Mouse (Mus musculus): ENCODE measurements at regions not wholly inside any gene's neighbourhood (a gene's known extent, or its start where the extent isn't known, plus 50 kb on each side); places are given as distances from the start of the nearest gene placed in this dataset.

GRCm38 (mm10) chr3:21553859-21554258 is 522.6 kb upstream of the Tbl1xr1 start:
- Histone ChIP-seq H3K36me3 (ENCODE audit: control insufficient read depth, insufficient read depth, low read length) (no peaks in the 10 kb centered on the region), H3K27ac (ENCODE audit: low read length) (peak overlapping the region; percentile 89), H3K4me2 (ENCODE audit: low read length) (0 out of 2 replicates have a peak overlapping the region, but pooled peaks have one; percentile 12), H3K9me3 (replicated peaks; ENCODE audit: control insufficient read depth, low read length, poor library complexity, severe bottlenecking) (no peaks in the 10 kb centered on the region), H3K27me3 (ENCODE audit: control insufficient read depth, insufficient read depth, low read depth, low read length) (no peaks in the 10 kb centered on the region), H3K4me1 (ENCODE audit: control insufficient read depth, insufficient read depth, low read length) (peaks cover 25% of the 10 kb centered on the region), H3K4me3 (ENCODE audit: low read depth, low read length) (no peak overlapping the region), H3K9ac (ENCODE audit: low read depth, low read length) (no peak overlapping the region)
- 25% methylated on average over 1 of the region's 1 CpGs for WGBS
- ATAC-seq, result no peak

GRCm38 (mm10) chr3:21557963-21558441 is 518.5 kb upstream of the Tbl1xr1 start:
- 62% methylated on average over 12 of the region's 12 CpGs for WGBS

GRCm38 (mm10) chr3:21562771-21563312 is 513.6 kb upstream of the Tbl1xr1 start:
- Histone ChIP-seq H3K4me3 (ENCODE audit: low read depth, low read length) (no peak overlapping the region), H3K9me3 (replicated peaks; ENCODE audit: control insufficient read depth, low read length, poor library complexity, severe bottlenecking) (no peaks in the 10 kb centered on the region), H3K9ac (ENCODE audit: low read depth, low read length) (no peak overlapping the region), H3K36me3 (ENCODE audit: control insufficient read depth, insufficient read depth, low read length) (no peaks in the 10 kb centered on the region), H3K27ac (ENCODE audit: low read length) (no peak overlapping the region), H3K4me1 (ENCODE audit: control insufficient read depth, insufficient read depth, low read length) (peaks cover 17% of the 10 kb centered on the region), H3K4me2 (ENCODE audit: low read length) (no peak overlapping the region), H3K27me3 (ENCODE audit: control insufficient read depth, insufficient read depth, low read depth, low read length) (no peaks in the 10 kb centered on the region)
- 93% methylated on average over 2 of the region's 2 CpGs for WGBS
- ATAC-seq, result no peak

More at GRCm38 (mm10) chr3:21557963-21558441, 518.5 kb upstream of the Tbl1xr1 start:
- H3K36me3 ChIP-seq (ENCODE audit: control insufficient read depth, insufficient read depth, low read length), result no peaks in the 10 kb centered on the region
- no peak overlapping the region for H3K27ac ChIP-seq (ENCODE audit: low read length)
- H3K9me3 ChIP-seq (replicated peaks; ENCODE audit: control insufficient read depth, low read length, poor library complexity, severe bottlenecking), result no peaks in the 10 kb centered on the region
- H3K4me2 ChIP-seq (ENCODE audit: low read length), result no peak overlapping the region
- no peaks in the 10 kb centered on the region for H3K27me3 ChIP-seq (ENCODE audit: control insufficient read depth, insufficient read depth, low read depth, low read length)
- no peak overlapping the region for H3K4me3 ChIP-seq (ENCODE audit: low read depth, low read length)
- peak; percentile 56; the same call in 1 of the 2 replicates for ATAC-seq
- H3K4me1 ChIP-seq (ENCODE audit: control insufficient read depth, insufficient read depth, low read length), result peaks cover 18% of the 10 kb centered on the region
- no peak overlapping the region for H3K9ac ChIP-seq (ENCODE audit: low read depth, low read length)

GRCm38 (mm10) chr3:21563454-21563853 is 513.0 kb upstream of the Tbl1xr1 start:
- Histone ChIP-seq H3K27ac (ENCODE audit: low read length) (no peak overlapping the region), H3K9ac (ENCODE audit: low read depth, low read length) (no peak overlapping the region), H3K27me3 (ENCODE audit: control insufficient read depth, insufficient read depth, low read depth, low read length) (no peaks in the 10 kb centered on the region), H3K4me2 (ENCODE audit: low read length) (no peak overlapping the region), H3K4me1 (ENCODE audit: control insufficient read depth, insufficient read depth, low read length) (peaks cover 14% of the 10 kb centered on the region), H3K36me3 (ENCODE audit: control insufficient read depth, insufficient read depth, low read length) (no peaks in the 10 kb centered on the region), H3K9me3 (replicated peaks; ENCODE audit: control insufficient read depth, low read length, poor library complexity, severe bottlenecking) (no peaks in the 10 kb centered on the region), H3K4me3 (ENCODE audit: low read depth, low read length) (no peak overlapping the region)
- 58% methylated on average over 3 of the region's 3 CpGs for WGBS
- ATAC-seq, result no peak

- Histone ChIP-seq H3K36me3 (ENCODE audit: control insufficient read depth, insufficient read depth, low read length) (no peaks in the 10 kb centered on the region), H3K9ac (ENCODE audit: low read depth, low read length) (no peak overlapping the region), H3K9me3 (replicated peaks; ENCODE audit: control insufficient read depth, low read length, poor library complexity, severe bottlenecking) (no peaks in the 10 kb centered on the region), H3K4me2 (ENCODE audit: low read length) (0 out of 2 replicates have a peak overlapping the region, but pooled peaks have one; percentile 8), H3K4me1 (ENCODE audit: control insufficient read depth, insufficient read depth, low read length) (peaks cover 14% of the 10 kb centered on the region), H3K27ac (ENCODE audit: low read length) (peak overlapping the region; percentile 74), H3K27me3 (ENCODE audit: control insufficient read depth, insufficient read depth, low read depth, low read length) (no peaks in the 10 kb centered on the region), H3K4me3 (ENCODE audit: low read depth, low read length) (no peak overlapping the region)
- ATAC-seq, result peak; percentile 94
- WGBS, result 6% methylated on average over 3 of the region's 3 CpGs
Measured at GRCm38 (mm10) chr3:21564211-21564781, 512.2 kb upstream of the Tbl1xr1 start.

- Histone ChIP-seq H3K9ac (ENCODE audit: low read depth, low read length) (no peak overlapping the region), H3K4me2 (ENCODE audit: low read length) (0 out of 2 replicates have a peak overlapping the region, but pooled peaks have one; percentile 8), H3K27ac (ENCODE audit: low read length) (peak overlapping the region; percentile 74), H3K9me3 (replicated peaks; ENCODE audit: control insufficient read depth, low read length, poor library complexity, severe bottlenecking) (no peaks in the 10 kb centered on the region), H3K27me3 (ENCODE audit: control insufficient read depth, insufficient read depth, low read depth, low read length) (no peaks in the 10 kb centered on the region), H3K36me3 (ENCODE audit: control insufficient read depth, insufficient read depth, low read length) (no peaks in the 10 kb centered on the region), H3K4me1 (ENCODE audit: control insufficient read depth, insufficient read depth, low read length) (peaks cover 14% of the 10 kb centered on the region), H3K4me3 (ENCODE audit: low read depth, low read length) (no peak overlapping the region)
- 39% methylated on average over 4 of the region's 4 CpGs for WGBS
- ATAC-seq, result peak; percentile 56; the same call in 1 of the 2 replicates
Measured at GRCm38 (mm10) chr3:21564847-21565485, 511.5 kb upstream of the Tbl1xr1 start.

GRCm38 (mm10) chr3:21569721-21570120 is 506.7 kb upstream of the Tbl1xr1 start:
- H3K4me3 ChIP-seq (ENCODE audit: low read depth, low read length), result no peak overlapping the region
- H3K9ac ChIP-seq (ENCODE audit: low read depth, low read length), result no peak overlapping the region
- H3K27ac ChIP-seq (ENCODE audit: low read length), result no peak overlapping the region
- H3K36me3 ChIP-seq (ENCODE audit: control insufficient read depth, insufficient read depth, low read length), result no peaks in the 10 kb centered on the region
- no peak for ATAC-seq
- H3K9me3 ChIP-seq (replicated peaks; ENCODE audit: control insufficient read depth, low read length, poor library complexity, severe bottlenecking), result no peaks in the 10 kb centered on the region
- WGBS, result 81% methylated on average over 1 of the region's 1 CpGs
- H3K27me3 ChIP-seq (ENCODE audit: control insufficient read depth, insufficient read depth, low read depth, low read length), result no peaks in the 10 kb centered on the region
- H3K4me1 ChIP-seq (ENCODE audit: control insufficient read depth, insufficient read depth, low read length), result peaks cover 2% of the 10 kb centered on the region; the same call in 1 of the 2 replicates
- H3K4me2 ChIP-seq (ENCODE audit: low read length), result no peak overlapping the region

GRCm38 (mm10) chr3:21578635-21579034 is 497.8 kb upstream of the Tbl1xr1 start:
- no peak overlapping the region for H3K4me3 ChIP-seq (ENCODE audit: low read depth, low read length)
- H3K27me3 ChIP-seq (ENCODE audit: control insufficient read depth, insufficient read depth, low read depth, low read length), result no peaks in the 10 kb centered on the region
- no peak overlapping the region for H3K4me2 ChIP-seq (ENCODE audit: low read length)
- H3K36me3 ChIP-seq (ENCODE audit: control insufficient read depth, insufficient read depth, low read length), result no peaks in the 10 kb centered on the region
- WGBS, result 63% methylated on average over 3 of the region's 3 CpGs
- no peaks in the 10 kb centered on the region for H3K9me3 ChIP-seq (replicated peaks; ENCODE audit: control insufficient read depth, low read length, poor library complexity, severe bottlenecking)
- no peak for ATAC-seq
- H3K4me1 ChIP-seq (ENCODE audit: control insufficient read depth, insufficient read depth, low read length), result no peaks in the 10 kb centered on the region
- H3K27ac ChIP-seq (ENCODE audit: low read length), result no peak overlapping the region
- no peak overlapping the region for H3K9ac ChIP-seq (ENCODE audit: low read depth, low read length)

GRCm38 (mm10) chr3:21582122-21582521 is 494.3 kb upstream of the Tbl1xr1 start:
- WGBS, result 80% methylated on average over 1 of the region's 1 CpGs
- H3K4me1 ChIP-seq (ENCODE audit: control insufficient read depth, insufficient read depth, low read length), result no peaks in the 10 kb centered on the region
- H3K27ac ChIP-seq (ENCODE audit: low read length), result no peak overlapping the region
- H3K9ac ChIP-seq (ENCODE audit: low read depth, low read length), result no peak overlapping the region
- no peak overlapping the region for H3K4me2 ChIP-seq (ENCODE audit: low read length)
- no peaks in the 10 kb centered on the region for H3K36me3 ChIP-seq (ENCODE audit: control insufficient read depth, insufficient read depth, low read length)
- no peak for ATAC-seq
- H3K9me3 ChIP-seq (replicated peaks; ENCODE audit: control insufficient read depth, low read length, poor library complexity, severe bottlenecking), result no peaks in the 10 kb centered on the region
- no peak overlapping the region for H3K4me3 ChIP-seq (ENCODE audit: low read depth, low read length)
- no peaks in the 10 kb centered on the region for H3K27me3 ChIP-seq (ENCODE audit: control insufficient read depth, insufficient read depth, low read depth, low read length)
